Mouse (Mus musculus) spleen, adult 12 weeks (tissue): ENCODE results near the gene Rnase2a.
A peak's percentile ranks its signal among the peaks of the same experiment; 100 is the strongest.
"Not testable (repeated sequence)": the region's sequence is repeated elsewhere in the genome, so short reads cannot be mapped to it uniquely, and the experiment has no call there.

Source experiments
- DNase-seq: peaks from one replicate; pipeline ENCODE4 v3.0.0; 2022; ENCODE audit warnings: low spot score

Gene Rnase2a

DNA sequence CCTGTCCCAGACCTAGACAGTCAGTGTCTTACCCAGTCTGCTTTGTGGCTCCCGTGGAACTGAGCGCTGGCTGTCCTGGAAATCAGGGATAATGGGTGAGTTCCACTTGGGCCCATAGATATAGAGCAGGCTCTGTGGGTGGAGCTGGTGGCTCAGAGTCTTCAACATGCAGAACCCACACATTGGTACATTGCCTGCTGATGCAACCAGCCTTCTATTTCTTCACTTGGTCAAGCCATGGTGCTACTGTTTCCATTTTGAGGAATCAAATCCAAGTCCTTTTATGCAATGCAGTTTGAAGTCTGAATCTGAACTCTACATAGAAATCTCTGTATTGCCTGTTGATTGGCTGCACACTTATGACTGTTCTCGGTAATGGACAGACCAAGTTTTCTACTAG is at the start of gene Rnase2a:
Rnase2a (minus strand) TSS at position 72 of the 400 bp plus-strand sequence.
- DNase-seq: no peak

DNA sequence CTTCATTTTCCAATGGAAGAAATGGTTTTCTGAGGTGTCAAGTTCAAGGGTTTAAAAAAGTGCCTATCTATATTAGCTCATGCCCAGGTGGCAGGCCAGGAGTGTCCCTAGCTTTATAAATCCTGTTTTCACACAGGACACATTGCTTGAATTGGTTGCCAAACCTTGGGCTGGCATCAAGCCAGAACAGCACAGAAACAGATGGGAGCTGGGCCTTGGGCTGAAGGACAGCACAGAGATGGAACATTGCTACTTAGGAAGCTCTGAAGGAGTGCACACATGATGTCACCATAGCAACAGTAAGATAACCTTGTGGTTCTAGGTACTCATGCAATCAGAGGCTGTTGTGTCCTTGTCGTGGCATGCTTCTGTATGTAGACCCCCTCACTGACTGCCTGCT is 35.6 kb upstream of the Rnase2a start:
- no peak for DNase-seq

DNA sequence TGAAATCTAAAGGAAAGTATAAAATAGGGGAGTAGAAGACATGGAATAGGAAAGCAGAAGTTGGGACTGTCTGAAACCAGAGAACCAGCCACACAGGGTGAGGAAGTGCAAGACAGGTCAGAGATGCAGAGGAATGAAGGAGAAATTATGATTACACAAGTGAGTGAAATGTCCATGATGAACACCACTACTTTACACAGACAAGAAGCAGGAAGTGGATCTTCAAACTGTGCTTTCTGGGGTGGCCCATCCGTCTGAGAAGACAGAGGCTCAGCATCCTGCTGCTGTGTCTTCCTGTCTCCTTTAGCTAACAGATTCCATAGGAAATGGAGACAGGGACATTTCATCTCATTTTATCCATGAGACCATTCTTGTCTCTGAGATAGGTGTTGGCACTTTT is 22.6 kb upstream of the Rnase2a start:
- DNase-seq: not testable (repeated sequence)

DNA sequence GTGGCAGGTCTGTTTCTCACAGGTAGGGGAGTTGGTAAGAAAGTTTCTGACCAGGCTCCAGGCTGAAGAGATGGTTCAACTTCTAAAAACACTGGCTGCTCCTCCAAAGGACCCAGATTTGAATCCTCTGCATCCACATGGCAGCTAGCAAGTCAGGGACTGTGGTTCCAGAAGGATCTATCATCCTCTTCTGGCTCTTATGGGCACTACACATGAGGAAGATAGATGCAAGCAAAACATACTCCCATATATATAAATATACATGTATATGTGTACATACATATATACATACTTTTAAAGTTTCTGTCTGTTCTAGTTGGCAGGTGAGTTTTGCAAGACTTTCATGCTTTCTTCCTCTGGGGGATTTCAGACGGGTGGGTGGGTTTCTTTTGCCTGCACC is 12.8 kb upstream of the Rnase2a start:
- no peak for DNase-seq

DNA sequence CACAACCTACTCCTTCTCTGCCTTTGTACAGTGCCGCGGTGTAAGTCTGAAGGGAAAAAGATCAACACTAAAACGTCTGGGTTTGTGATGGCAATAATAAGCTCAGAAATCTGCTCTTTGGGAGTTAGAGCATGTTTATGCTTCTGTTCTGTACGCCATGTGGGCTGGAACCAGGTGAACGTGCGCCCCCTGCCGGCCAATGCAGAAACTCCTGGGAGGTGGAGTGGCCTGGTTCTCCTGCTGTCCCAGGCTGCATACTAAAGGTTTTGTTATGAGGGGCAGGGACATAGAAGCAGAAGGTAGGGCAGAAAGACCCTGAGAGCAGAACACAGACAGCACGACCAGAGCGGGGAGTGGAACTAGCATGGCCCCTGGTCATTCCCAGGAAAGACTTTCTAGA is 10.2 kb upstream of the Rnase2a start:
- DNase-seq: peak; percentile 40

DNA sequence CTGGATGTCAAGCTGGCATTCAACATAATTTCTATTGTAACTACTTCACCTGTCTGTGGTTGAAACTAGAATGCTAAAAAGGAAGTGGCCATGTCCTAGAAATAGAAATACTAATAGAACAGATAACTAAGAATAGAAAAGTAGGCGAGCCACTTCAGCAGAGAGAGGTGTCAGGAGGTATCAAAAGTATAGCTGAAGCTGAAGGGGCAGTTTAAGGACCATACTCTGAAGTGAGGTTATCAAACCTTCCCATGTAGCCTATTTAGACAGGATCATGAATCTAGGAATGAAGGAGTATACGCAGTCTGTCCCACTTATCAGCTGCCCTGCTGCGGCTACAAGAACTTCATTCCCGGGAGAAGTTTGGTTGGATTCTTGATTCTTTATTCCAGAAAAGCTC is 9.8 kb upstream of the Rnase2a start:
- no peak for DNase-seq

DNA sequence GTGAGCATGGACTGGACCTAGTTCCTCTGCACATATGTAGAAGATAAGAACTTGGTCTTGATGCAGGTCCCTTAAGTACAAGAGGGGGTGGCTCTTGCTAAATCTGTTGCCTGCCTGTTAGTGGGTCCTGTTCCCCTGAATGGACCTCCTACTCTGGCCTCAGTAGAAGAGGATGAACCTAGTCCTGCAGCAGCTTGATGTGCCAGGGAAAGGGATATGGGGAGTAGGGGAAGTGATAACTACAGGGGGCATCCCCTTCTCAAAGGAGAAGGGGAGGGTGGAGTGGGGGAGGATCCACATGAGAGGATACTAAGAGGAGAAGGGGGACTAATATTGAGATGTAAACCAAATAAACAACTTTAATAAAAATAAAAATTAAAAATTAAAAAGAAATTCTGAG is 6.5 kb upstream of the Rnase2a start:
- DNase-seq: no peak

DNA sequence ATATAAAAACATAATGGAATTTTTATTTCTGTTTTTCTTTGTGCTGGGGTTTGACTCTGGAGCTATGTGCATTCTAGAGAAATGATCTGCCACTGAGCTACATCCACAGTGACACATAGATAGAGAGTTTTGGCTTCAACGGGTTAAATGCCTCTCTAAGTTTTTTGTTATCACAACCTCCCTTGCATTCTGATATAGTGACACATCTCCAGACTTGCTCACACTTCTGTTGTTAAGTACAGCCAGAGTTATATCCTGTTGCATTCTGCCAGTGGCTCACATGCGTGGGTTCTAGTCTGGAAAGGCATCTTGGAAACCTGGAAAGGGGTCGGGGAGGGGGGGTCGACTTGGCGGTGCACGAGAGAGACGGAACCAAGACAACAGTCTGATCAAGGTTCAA is 3.8 kb upstream of the Rnase2a start:
- DNase-seq: no peak

DNA sequence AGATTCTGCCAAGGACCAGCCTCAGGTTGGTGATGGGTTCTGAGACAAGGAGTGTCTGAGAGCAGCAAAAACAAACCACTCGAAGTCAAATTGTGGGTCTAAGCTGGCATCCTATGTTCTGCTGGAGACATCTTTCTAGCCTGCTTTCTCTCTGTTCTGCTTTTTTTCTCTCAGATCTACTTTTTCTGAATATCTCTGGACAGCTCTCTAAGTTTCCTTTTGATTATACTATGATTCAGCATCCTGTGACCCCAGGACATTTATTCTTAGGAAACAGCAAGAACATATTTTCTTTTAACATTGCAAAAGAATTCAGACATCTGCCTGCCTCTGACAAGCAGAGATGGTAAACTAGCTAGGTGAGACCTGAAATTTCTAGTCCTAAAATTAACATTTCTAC is 2.3 kb downstream of the Rnase2a start:
- DNase-seq: no peak

DNA sequence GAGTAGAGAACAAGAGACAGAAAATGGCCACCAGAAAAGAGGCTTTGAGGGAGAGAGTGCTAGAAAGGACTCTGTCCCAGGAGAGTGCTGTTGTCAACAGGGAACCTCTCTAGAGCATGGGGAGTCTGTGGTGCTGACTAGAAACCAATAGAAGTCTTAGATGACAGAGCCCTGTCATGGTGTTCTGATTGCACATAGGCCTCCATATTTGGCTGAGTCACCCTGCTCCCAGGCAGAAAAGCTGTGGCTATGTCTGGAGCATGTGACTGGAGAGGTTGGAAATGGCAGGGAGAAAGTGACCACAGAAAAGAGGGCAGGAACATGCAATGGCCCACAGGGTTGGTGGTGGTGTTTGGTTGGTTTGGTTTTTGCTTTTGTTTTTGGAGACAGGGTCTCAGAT is 3.7 kb downstream of the Rnase2a start:
- DNase-seq: not testable (repeated sequence)

DNA sequence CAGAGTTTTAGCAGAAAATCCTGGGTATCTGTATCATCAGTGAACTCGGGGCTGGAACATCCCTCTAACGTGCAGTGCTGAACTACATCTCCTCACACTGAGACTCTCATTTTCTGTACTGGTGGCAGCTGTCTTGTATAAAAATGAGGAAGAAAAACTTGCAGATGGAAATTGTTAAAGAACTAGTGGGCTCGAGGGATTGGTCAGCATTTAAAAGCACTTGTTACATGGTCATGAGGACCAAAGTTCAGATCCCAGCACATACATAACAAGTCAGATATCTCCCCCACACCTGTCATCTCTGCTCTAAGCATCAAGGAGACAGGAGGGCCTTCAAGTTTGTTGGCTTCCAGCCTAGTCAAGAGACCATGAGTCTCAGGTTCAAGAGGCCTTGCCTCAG is 5.6 kb downstream of the Rnase2a start:
- no peak for DNase-seq

DNA sequence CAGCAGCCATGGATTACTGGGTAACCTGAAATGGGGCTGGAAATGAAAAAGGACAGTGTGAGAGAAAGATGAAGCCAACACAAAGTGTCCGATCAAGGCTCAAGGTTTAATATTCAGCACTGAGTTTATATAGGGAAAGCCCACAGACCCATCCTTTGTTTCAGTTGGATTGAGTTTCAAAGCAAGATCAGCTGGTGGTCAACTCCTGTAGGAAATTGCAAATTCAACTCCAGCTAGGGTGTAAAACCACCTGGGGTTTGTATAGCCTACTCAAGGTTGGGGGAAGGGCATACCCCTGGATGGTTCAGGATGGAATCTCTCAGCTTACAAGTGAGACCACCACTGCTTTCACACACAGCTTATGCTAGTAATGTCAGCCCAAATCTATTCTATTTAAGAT is 8.2 kb downstream of the Rnase2a start:
- no peak for DNase-seq

DNA sequence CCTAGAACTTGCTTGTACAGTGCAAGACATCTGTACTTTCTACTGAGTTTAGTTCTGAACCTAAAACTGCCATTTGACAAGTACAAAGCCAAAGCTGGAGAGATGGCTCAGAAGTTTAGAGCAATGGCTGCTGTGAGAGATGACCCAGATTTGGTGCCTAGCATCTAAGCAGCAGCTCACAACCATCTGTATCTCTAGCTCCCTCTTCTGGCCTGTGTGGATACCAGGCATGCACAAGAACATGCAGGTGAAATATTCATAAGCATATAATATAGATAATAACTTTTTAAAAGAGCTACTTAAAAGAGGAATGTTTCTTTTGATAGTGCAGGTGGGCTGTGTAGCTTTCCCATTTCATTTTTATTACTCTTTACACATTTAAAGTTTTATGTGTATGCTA is 15.0 kb downstream of the Rnase2a start:
- no peak for DNase-seq

DNA sequence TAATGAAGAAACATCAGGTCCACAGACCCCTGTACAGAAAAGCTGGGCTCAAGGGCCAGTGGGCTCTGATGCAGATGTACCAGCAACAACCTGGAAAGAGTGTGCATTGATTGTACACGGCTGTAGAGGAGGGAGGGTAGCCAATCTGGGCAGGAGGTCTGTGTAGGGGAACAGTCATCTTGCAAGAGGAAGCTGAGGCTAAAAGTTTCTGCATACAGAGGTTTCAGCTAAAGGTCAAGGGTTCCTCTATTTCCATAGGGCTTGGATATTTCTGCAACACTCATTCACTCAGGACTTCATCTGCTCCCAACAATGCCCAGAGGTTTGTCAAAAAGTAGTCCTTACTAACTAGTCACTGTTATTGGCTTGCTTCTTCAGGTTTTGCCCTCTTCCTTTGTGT is 18.4 kb downstream of the Rnase2a start:
- not testable (repeated sequence) for DNase-seq

DNA sequence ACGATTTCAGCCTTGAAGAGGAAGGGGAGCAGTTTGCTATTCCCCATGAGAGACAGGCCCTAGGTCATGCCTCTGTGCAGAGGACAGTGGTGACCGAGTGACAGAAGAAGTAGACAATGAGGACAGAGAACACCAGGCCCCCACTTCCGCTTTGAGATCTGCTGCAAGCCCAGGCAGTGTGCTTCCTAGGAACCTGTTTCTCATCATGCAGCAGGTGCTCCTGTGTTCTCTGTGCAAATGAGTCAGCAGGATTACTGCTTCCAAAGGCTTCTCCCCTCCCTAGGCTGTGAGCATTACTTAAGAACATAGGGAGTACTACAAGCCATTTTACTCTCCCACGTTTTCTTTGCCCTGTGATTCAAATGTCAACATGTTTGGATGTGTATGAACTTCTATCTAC is 26.3 kb downstream of the Rnase2a start:
- not testable (repeated sequence) for DNase-seq

DNA sequence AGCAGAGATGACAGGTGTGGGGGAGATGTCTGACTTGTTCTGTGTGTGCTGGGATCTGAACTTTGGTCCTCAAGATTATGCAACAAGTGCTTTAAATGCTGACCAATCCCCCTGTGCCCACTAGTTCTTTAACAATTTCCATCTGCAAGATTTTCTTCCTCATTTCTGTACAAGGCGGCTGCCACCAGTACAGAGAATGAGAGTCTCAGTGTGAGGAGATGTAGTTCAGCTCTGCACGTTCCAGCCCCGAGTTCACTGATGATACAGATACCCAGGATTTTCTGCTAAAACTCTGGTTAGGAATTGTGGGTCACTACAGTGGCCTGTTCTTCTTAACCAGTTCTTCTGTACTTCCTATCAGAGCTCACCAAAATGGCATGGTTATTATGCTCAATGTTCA is 35.8 kb downstream of the Rnase2a start:
- DNase-seq: not testable (repeated sequence)
